Mouse (Mus musculus) neural tube, embryonic 12.5 days (tissue): Measurements from ENCODE around the gene Gm20388. TPM values are rescaled to one million over a fixed set of nuclear protein-coding genes. Genes with fewer than 3 reads are reported as not detected.

Experiments
- ATAC-seq: fragments of 200-750 bp; cut with Nextera tagmentation; 2 replicates; pipeline ENCODE4 v1.8.0; 2017; ENCODE audit warnings: low read depth, mild to moderate bottlenecking, moderate TSS enrichment, moderate library complexity; ENCODE audit not compliant: low FRiP score
- H3K27ac ChIP-seq: fragments of 300-500 bp; sonication (generic); 2 replicates; pipeline ENCODE4 v1.5.1; 2016
- H3K27me3 ChIP-seq: fragments of 300-500 bp; sonication (generic); replicated peaks from 2 replicates; pipeline ENCODE4 v1.6.1; 2016; ENCODE audit warnings: mild to moderate bottlenecking
- H3K36me3 ChIP-seq: fragments of 300-500 bp; sonication (generic); 2 replicates; pipeline ENCODE4 v1.6.1; 2016; ENCODE audit warnings: mild to moderate bottlenecking
- H3K4me1 ChIP-seq: fragments of 300-500 bp; sonication (generic); 2 replicates; pipeline ENCODE4 v1.6.1; 2016
- H3K4me2 ChIP-seq: fragments of 300-500 bp; sonication (generic); replicated peaks from 2 replicates; pipeline ENCODE4 v1.6.1; 2016; ENCODE audit warnings: mild to moderate bottlenecking
- H3K4me3 ChIP-seq: fragments of 300-500 bp; sonication (generic); 2 replicates; pipeline ENCODE4 v1.5.1; 2016
- H3K9ac ChIP-seq: fragments of 300-500 bp; sonication (generic); 2 replicates; pipeline ENCODE4 v1.6.1; 2016; ENCODE audit warnings: mild to moderate bottlenecking
- H3K9me3 ChIP-seq: fragments of 300-500 bp; sonication (generic); 2 replicates; pipeline ENCODE4 v1.6.1; 2016; ENCODE audit warnings: mild to moderate bottlenecking
- WGBS: fragments of 180-500 bp; shearing (Covaris S2); methylation state at CpG from one replicate; pipeline ENCODE4 v1.1.7; 2016; 5-methylcytosine and 5-hydroxymethylcytosine counted together
- polyA plus RNA-seq: library from polyadenylated mRNA; unstranded; fragments of >200 nt; fragmentation: Nextera tagmentation; extraction: Ambion mirVana; gene quantifications from 2 replicates; pipeline ENCODE4 v1.2.1, GENCODE M21; 2016

The Gm20388 gene
- polyA plus RNA-seq, 1 experiment from 2014 or later, result not detected

DNA sequence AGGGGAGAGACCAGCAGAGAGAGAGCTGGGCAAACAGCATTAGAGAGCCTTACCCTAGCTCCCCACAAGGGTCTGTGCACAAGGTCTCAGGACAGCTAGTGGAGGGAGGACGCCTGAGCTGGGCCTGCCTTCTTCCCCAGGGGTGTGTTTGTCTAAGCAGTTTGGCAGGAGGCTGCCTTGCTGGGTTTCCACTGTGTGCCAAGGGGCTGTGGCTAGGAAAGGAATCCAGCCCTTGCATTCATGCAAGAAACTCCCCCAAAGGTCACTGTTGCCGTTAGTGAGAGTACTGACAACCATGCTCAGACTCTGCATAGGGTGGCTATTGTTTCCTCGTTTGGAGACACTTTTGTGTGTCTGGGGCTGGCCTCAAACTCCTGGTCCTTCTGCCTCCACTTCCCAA, 1055.9 kb downstream of the Gm20388 start:
- Histone ChIP-seq H3K4me1 (no peaks in the 10 kb centered on the region), H3K9me3 (no peaks in the 10 kb centered on the region), H3K27ac (no peak overlapping the region), H3K4me3 (no peak overlapping the region), H3K27me3 (peaks cover 41% of the 10 kb centered on the region), H3K36me3 (no peaks in the 10 kb centered on the region), H3K9ac (no peak overlapping the region), H3K4me2 (no peak overlapping the region)
- ATAC-seq, result no peak
- WGBS, result 19% methylated on average over 3 of the region's 3 CpGs

DNA sequence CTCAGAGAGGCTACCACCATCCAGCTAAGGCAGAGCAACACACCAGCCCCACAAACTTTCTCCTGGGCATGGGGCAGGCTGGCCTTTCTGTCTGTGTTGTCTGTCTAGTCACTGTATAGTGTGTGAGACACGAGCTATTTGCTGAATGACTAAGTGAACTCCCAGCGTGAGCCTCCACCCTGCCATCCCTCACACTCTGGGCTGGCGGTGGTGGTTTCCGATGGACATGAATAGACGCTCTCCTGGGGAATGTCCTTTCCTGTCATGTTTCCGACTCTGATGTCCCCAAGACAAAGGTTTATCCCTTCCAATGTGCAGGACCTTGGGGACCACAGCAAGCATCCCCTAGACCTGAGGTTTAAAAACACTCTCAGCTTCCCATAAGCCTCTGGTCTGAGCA, 1057.7 kb downstream of the Gm20388 start:
- 51% methylated on average over 6 of the region's 6 CpGs for WGBS
- H3K27ac ChIP-seq, result no peak overlapping the region
- H3K4me3 ChIP-seq, result no peak overlapping the region
- no peak overlapping the region for H3K9ac ChIP-seq
- no peak for ATAC-seq
- no peaks in the 10 kb centered on the region for H3K36me3 ChIP-seq
- H3K27me3 ChIP-seq, result peaks cover 48% of the 10 kb centered on the region
- H3K4me2 ChIP-seq, result no peak overlapping the region
- no peaks in the 10 kb centered on the region for H3K9me3 ChIP-seq
- H3K4me1 ChIP-seq, result peaks cover 5% of the 10 kb centered on the region

DNA sequence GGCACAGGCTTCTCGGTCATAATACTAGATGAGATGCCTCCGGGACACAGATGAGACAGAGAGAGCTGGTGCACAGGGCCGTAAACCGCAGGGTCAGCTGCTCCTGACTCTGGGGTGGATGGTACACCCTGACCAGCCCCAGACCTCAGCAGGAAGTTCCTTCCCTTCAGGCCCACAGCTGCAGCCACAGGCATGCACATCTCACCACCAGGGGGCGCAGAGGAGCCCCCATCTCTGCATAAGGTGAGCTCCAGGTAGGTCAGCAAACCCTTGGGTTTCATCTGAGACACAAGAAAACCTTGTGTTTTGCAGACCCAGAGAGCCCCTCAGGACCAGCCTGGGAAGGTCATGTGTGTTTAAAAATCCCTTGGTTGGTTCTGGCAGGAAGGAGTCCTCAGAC, 1059.7 kb downstream of the Gm20388 start:
- Histone ChIP-seq H3K9me3 (no peaks in the 10 kb centered on the region), H3K27me3 (peaks cover 65% of the 10 kb centered on the region), H3K4me3 (no peak overlapping the region), H3K9ac (no peak overlapping the region), H3K27ac (no peak overlapping the region), H3K4me1 (peaks cover 5% of the 10 kb centered on the region), H3K4me2 (no peak overlapping the region), H3K36me3 (no peaks in the 10 kb centered on the region)
- WGBS, result 22% methylated on average over 5 of the region's 5 CpGs
- no peak for ATAC-seq

DNA sequence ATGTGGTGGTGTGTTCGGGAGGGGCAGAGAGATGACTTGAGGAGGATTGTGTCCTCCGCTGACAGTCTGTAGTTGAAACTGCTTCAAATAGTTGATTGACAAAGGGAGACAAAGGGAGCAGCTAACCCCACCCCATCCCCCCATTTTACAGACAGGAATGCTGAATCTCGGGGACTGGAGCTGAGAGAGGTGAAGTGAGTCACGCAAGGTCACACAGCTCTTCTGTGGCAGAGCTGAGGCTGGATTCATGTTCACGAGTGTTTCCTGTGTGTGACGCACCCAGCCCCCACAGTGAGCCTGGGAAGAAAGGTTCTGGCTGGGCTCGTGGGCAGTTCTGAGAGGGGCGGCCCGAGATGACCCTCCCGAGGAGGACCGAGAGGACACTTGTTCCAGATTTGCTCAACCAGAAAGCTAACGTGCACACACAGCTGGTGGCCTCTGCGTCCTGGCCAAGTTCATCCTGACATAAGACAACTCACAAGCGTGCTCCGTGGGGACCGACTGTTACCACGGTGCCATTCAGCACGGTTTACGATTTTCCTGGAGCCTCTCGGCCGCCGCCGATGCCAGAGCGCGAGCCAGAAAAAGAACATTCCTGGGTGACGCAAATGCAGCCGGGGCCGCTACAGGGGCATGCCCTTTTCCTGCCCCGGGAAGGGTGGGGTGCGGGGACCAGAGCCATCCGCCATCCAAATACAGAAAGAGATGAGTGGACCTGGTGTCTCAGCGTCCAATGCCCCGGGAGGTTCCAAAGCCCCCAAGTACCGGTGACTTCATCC, 1061.2 kb downstream of the Gm20388 start:
- Histone ChIP-seq H3K36me3 (no peaks in the 10 kb centered on the region), H3K9me3 (no peaks in the 10 kb centered on the region), H3K4me1 (peaks cover 5% of the 10 kb centered on the region), H3K4me3 (peak overlapping the region; percentile 21), H3K4me2 (peak overlapping the region; percentile 59), H3K27me3 (peaks cover 65% of the 10 kb centered on the region), H3K9ac (peak overlapping the region; percentile 35; the same call in 1 of the 2 replicates), H3K27ac (no peak overlapping the region)
- 19% methylated on average over 34 of the region's 34 CpGs for WGBS
- 0 out of 2 replicates have a peak, but pooled peaks have one; percentile 21 for ATAC-seq

DNA sequence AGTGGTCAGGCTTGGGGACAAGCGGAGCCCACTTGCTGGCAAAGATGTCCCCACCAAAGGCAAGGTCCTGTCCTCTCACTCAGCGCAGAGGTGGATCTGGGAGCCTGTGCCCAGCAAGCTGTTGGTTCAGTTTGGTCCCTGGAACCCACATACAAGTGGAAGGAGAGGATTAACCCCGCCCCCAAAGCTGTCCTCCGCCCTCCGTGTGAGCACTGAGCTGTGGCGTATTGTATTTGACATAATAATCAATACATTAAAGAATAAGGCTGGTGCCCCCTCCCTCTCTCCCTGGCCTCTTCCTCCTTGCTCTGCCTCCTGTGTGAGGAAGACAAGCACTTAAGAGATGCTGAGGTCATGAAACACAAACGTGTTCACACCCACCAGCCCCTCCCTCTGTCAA, 1062.4 kb downstream of the Gm20388 start:
- Histone ChIP-seq H3K36me3 (no peaks in the 10 kb centered on the region), H3K9me3 (no peaks in the 10 kb centered on the region), H3K27ac (no peak overlapping the region), H3K4me3 (no peak overlapping the region), H3K4me1 (peaks cover 5% of the 10 kb centered on the region), H3K9ac (no peak overlapping the region), H3K4me2 (no peak overlapping the region), H3K27me3 (peaks cover 59% of the 10 kb centered on the region)
- 23% methylated on average over 7 of the region's 7 CpGs for WGBS
- ATAC-seq, result no peak

DNA sequence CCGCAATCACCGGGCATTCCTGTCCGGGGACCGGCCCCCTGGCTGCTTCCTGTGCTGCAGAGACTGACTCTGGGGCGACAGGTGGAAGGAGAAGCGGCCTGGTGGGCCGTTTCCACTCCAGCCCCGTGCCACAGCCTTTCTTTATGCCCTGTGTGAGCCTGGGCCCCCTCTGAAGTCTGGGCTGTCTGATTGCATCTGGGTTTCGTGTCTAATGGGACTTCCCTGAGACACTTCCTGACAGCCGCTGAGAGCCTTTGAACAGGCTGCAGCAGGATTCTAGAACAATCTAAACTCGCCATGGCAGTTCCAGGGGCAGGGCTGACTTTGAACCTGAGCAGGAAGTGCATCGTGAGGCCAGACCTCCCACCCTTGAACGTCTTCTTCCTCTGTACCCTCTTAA, 1066.5 kb downstream of the Gm20388 start:
- ATAC-seq, result no peak
- Histone ChIP-seq H3K27ac (no peak overlapping the region), H3K9ac (no peak overlapping the region), H3K4me2 (no peak overlapping the region), H3K4me1 (peaks cover 5% of the 10 kb centered on the region), H3K27me3 (peaks cover 29% of the 10 kb centered on the region), H3K4me3 (no peak overlapping the region), H3K36me3 (no peaks in the 10 kb centered on the region), H3K9me3 (no peaks in the 10 kb centered on the region)
- 70% methylated on average over 13 of the region's 13 CpGs for WGBS

DNA sequence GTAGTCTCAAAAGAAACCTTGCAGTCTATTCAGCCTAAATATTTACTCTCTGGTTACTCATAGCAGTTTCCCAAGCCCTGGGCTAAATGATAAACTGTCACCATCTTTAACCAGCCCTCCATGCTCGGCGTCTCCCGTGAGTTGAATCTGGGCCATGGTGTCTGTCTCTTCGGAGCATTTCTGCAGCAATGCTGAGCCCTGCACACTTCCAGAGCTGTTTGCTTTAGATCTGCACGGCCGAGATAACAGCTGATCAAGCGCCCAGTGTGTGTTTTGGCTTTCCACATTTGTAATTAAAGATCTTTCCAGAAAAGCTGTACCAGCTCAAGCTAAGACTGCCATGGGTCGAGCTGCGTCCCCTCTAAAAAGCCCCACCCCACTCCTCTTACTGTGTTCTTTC, 1068.6 kb downstream of the Gm20388 start:
- WGBS, result 77% methylated on average over 9 of the region's 9 CpGs
- Histone ChIP-seq H3K4me1 (no peaks in the 10 kb centered on the region), H3K27ac (no peak overlapping the region), H3K36me3 (no peaks in the 10 kb centered on the region), H3K27me3 (peaks cover 8% of the 10 kb centered on the region; the same call in 1 of the 2 replicates), H3K9me3 (no peaks in the 10 kb centered on the region), H3K9ac (no peak overlapping the region), H3K4me3 (no peak overlapping the region), H3K4me2 (no peak overlapping the region)
- ATAC-seq, result no peak

DNA sequence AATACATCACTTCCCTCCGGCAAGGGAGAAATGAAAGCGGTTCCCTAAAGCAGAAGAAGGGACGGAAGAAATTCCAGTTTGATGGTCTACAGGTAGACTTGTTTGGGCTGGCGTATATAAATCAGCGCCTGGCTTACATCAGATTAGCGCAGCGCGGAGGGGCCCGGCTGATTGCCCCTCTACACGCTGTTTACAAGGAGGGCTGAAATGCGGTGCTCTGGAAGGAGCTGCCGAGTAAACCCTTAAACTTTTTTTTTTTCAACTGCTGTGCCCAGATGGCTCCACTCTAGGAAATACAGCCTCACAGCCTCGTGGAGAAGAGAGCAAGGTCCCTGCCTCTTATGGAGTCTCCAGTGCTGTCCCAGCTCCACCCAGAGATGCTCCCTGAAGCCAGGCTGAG, 1070.3 kb downstream of the Gm20388 start:
- H3K9ac ChIP-seq, result no peak overlapping the region
- no peak for ATAC-seq
- H3K4me3 ChIP-seq, result no peak overlapping the region
- no peak overlapping the region for H3K4me2 ChIP-seq
- 53% methylated on average over 13 of the region's 13 CpGs for WGBS
- H3K27ac ChIP-seq, result no peak overlapping the region
- no peaks in the 10 kb centered on the region for H3K4me1 ChIP-seq
- no peaks in the 10 kb centered on the region for H3K27me3 ChIP-seq
- H3K9me3 ChIP-seq, result no peaks in the 10 kb centered on the region
- no peaks in the 10 kb centered on the region for H3K36me3 ChIP-seq

DNA sequence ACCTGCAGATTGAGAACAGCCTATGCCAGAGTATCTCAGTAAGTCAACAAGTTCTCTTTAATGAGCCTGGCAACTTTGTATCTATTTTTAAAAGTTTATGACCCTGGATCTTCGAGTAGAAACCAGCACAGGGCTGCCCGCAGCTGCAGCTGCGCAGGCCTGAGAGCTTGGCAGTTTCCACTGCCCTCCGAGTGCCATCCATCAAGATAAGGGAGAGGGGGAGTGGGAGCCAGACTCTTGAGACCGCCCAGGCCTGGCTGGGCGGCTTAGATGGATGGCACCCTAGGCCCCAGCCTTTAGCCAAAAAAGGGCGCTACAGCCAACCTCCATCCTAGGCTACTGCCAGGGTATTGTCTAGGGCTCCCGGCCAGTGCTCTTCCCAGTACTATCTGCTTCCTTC, 1074.2 kb downstream of the Gm20388 start:
- no peaks in the 10 kb centered on the region for H3K4me1 ChIP-seq
- WGBS, result 73% methylated on average over 8 of the region's 8 CpGs
- ATAC-seq, result no peak
- no peak overlapping the region for H3K9ac ChIP-seq
- H3K9me3 ChIP-seq, result no peaks in the 10 kb centered on the region
- no peak overlapping the region for H3K27ac ChIP-seq
- H3K36me3 ChIP-seq, result no peaks in the 10 kb centered on the region
- no peaks in the 10 kb centered on the region for H3K27me3 ChIP-seq
- H3K4me2 ChIP-seq, result no peak overlapping the region
- H3K4me3 ChIP-seq, result no peak overlapping the region

DNA sequence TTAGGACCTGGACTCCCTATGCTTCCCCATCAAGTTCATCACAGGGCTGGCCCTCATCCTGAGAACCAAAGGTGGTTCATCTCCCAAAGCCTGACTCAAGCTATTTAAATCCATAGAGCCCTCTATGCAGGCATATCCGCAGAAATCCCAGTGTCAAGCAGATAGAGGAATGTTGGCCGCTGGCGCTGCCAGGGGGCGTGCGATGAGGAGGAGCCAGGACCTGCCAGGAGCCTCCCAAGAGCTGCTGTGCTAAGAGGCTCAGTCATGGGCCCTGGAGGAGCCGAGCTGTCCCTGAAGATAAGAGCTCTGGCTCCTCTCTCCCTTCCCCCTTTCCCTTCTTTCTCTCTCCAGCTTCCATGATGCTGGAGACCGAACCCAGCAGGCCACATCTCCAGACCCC, 1075.4 kb downstream of the Gm20388 start:
- H3K36me3 ChIP-seq, result no peaks in the 10 kb centered on the region
- no peak for ATAC-seq
- H3K9ac ChIP-seq, result no peak overlapping the region
- no peak overlapping the region for H3K4me2 ChIP-seq
- H3K4me3 ChIP-seq, result no peak overlapping the region
- no peak overlapping the region for H3K27ac ChIP-seq
- H3K9me3 ChIP-seq, result no peaks in the 10 kb centered on the region
- no peaks in the 10 kb centered on the region for H3K27me3 ChIP-seq
- H3K4me1 ChIP-seq, result no peaks in the 10 kb centered on the region
- 84% methylated on average over 7 of the region's 7 CpGs for WGBS

DNA sequence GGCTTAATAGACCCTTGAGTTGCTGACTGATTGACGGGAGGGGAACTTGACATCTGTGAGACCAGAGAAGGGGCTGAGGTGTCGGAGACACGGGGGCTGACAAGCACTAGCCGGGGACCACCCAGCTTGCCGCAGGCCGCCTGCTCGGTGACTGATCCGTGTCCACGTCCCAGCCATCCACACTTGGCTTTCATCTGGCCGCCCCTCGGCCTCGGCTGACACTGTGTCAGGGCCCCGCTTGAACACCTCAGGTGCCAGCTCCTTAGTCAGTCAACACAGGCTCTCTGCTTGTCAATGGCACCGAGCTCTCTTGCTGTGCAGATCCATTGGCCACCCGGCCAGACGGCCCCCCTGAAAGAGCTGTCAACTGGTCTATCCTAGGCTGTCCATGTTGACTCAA, 1083.1 kb downstream of the Gm20388 start:
- H3K4me2 ChIP-seq, result no peak overlapping the region
- ATAC-seq, result no peak
- 68% methylated on average over 16 of the region's 16 CpGs for WGBS

DNA sequence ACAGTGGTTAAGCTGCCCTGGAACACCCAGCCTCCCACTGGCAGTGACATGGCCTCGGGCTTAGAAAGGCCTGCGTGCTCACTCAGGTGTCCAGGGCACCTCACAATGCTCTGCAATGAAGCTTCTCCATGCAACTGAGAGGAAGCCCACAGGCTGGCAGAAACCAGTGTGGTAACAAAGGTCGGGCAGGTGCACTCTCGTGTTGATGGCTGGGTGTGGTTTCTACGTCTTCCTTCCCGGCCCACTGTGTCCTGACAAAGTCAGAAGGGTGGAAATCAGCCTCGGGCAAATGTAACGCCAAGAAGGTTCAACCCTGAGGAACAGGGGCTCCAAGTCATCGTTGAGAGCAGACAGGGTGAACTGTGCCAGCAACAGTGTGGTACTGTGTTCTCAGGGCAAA, 1084.8 kb downstream of the Gm20388 start:
- Histone ChIP-seq H3K4me2 (no peak overlapping the region), H3K27me3 (peaks cover 17% of the 10 kb centered on the region; the same call in 1 of the 2 replicates), H3K36me3 (no peaks in the 10 kb centered on the region), H3K9ac (no peak overlapping the region), H3K27ac (no peak overlapping the region), H3K4me3 (no peak overlapping the region), H3K4me1 (no peaks in the 10 kb centered on the region), H3K9me3 (no peaks in the 10 kb centered on the region)
- WGBS, result 85% methylated on average over 9 of the region's 9 CpGs
- no peak for ATAC-seq

More for the DNA sequence above, 1083.1 kb downstream of the Gm20388 start:
- Histone ChIP-seq H3K4me1 (no peaks in the 10 kb centered on the region), H3K9me3 (no peaks in the 10 kb centered on the region), H3K27me3 (peaks cover 17% of the 10 kb centered on the region; the same call in 1 of the 2 replicates), H3K9ac (no peak overlapping the region), H3K27ac (no peak overlapping the region), H3K4me3 (no peak overlapping the region), H3K36me3 (no peaks in the 10 kb centered on the region)
